Mouse (Mus musculus): ENCODE results near the gene Arntl2.
"Not testable (repeated sequence)": the region's sequence is repeated elsewhere in the genome, so short reads cannot be mapped to it uniquely, and the experiment has no call there.

Gene Arntl2

DNA sequence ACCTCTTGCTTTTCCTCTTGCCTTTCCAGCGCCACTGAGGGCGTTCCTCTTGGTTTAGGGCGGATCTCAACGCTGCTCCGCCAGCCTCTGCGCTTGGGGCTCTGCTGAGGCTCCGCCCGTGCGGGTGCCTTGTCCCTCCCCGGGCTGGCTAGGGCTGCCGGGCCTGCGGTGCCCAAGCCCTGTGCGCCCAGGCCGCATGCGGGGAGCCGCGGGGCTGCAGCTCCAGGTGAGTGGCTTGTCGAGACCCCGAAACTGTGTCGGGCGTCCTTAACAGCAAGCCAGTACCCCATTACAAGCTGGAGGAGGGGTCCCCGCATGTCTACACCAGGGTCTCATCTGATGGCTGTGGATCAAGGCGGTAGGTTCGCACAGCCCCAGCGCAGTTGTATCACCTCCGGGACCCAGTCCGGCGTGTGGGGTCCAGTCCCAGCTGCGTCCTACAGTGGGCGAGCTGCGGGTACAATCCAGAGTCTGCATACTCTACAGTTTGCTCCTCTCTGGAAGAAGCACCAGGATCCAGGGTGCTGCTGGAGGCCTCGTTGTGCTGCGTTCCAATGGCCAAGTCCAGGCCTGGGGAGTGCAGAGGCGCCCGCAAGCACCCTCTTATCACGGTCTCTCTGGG is at the start of gene Arntl2:
TSS of gene Arntl2 (plus strand) at position 132 of the 622 bp plus-strand sequence.
- DNase-seq (ENCODE audit: low read depth, low spot score) = peak; percentile 16

- no peak for DNase-seq (ENCODE audit: low read depth, low spot score)
These were observed 49.3 kb upstream of the Arntl2 start for GRCm38 (mm10) chr6:146746577-146746976.

GRCm38 (mm10) chr6:146747057-146747456 is 48.8 kb upstream of the Arntl2 start:
- no peak for DNase-seq (ENCODE audit: low read depth, low spot score)

- no peak for DNase-seq (ENCODE audit: low read depth, low spot score)
These were observed 47.6 kb upstream of the Arntl2 start for GRCm38 (mm10) chr6:146748271-146748670.

GRCm38 (mm10) chr6:146751671-146752070 is 44.2 kb upstream of the Arntl2 start:
- DNase-seq (ENCODE audit: low read depth, low spot score) = no peak

GRCm38 (mm10) chr6:146752178-146752577 is 43.7 kb upstream of the Arntl2 start:
- no peak for DNase-seq (ENCODE audit: low read depth, low spot score)

DNA sequence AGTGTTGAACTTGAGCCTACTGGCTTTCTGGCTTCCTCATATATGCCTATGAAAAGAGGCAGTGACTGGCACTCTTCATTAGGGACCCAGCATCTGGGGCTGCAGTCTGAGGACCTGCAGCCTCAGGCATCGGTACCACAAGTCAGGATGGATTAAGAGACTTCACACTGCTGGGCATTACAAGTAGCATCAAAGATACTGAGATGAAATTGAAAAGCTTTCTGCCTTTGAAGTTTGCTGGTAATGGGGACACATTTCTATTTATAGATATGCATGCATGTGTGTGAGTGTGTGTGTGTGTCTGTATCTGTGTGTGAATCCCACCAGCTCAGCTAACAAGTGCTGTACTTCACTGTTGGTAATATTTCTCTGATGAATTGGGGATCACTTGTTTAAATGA is 43.2 kb upstream of the Arntl2 start:
- DNase-seq (ENCODE audit: low read depth, low spot score) = no peak

GRCm38 (mm10) chr6:146753560-146754160 is 42.2 kb upstream of the Arntl2 start:
- DNase-seq (ENCODE audit: low read depth, low spot score) = no peak

GRCm38 (mm10) chr6:146755136-146755535 is 40.7 kb upstream of the Arntl2 start:
- DNase-seq (ENCODE audit: low read depth, low spot score) = no peak

- no peak for DNase-seq (ENCODE audit: low read depth, low spot score)
These were observed 40.2 kb upstream of the Arntl2 start for GRCm38 (mm10) chr6:146755679-146756078.

DNA sequence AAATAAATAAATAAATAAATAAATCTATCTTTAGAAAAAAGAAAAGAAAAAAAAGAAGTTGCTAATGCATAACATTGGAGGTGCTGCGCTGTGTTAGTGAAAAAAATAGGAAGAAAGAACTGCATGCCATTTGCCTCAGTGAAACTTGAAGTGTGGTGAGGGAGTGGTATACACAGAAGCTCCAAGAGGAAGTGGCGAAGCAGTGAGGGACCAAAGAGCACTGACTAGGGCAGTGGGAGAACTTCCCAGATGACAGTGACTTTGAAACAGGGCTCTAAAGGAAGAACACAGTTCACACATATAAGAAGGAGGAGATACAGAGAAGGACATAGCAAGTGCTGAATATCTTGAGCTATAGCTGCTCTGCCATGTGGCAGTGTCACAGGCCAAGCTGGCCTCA is 36.8 kb upstream of the Arntl2 start:
- no peak for DNase-seq (ENCODE audit: low read depth, low spot score)

DNA sequence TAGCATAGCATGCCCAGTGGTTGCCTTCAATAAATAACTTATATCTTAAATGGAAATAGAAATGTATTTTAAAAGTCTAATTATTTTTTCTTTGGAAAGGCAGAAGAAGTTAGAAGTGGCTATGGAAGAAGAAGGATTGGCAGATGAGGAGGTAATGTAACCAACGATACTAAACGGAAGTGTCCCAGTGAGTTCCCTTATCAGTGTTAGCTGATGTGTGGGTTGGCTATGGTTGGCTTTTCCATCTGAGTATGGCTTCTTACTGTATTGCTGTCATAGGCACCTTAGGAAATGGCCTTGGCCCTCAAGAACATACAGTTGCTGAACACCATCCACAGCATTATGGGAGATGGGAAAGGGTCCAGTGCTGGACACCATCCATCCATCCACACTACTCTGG is 35.8 kb upstream of the Arntl2 start:
- DNase-seq (ENCODE audit: low read depth, low spot score) = no peak

- no peak for DNase-seq (ENCODE audit: low read depth, low spot score)
These were observed 35.1 kb upstream of the Arntl2 start for GRCm38 (mm10) chr6:146760736-146761135.

GRCm38 (mm10) chr6:146762264-146762898 is 33.5 kb upstream of the Arntl2 start:
- peak; percentile 16 for DNase-seq (ENCODE audit: low read depth, low spot score)

DNA sequence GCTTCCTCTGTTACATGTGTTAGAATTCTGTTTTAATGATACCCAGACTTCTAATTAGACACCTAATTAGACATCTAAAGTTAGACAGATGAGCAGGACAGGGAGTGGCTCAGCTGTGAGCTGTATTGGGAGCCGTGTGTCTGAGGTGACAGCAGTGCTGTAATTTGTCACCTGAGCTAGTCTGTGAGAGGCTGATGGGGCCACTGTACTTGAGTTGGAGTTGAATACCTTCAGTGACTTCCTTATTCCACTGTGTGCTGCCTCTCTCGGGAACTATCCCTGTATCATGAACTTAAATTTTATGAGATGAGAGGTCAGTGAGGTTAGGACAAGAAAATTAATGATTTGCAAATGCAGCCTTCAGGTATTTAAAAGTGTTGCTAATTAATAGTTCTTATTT is 31.3 kb upstream of the Arntl2 start:
- no peak for DNase-seq (ENCODE audit: low read depth, low spot score)

- no peak for DNase-seq (ENCODE audit: low read depth, low spot score)
These were observed 30.6 kb upstream of the Arntl2 start for GRCm38 (mm10) chr6:146765270-146765669.

GRCm38 (mm10) chr6:146768813-146769404 is 26.9 kb upstream of the Arntl2 start:
- DNase-seq (ENCODE audit: low read depth, low spot score) = no peak

DNA sequence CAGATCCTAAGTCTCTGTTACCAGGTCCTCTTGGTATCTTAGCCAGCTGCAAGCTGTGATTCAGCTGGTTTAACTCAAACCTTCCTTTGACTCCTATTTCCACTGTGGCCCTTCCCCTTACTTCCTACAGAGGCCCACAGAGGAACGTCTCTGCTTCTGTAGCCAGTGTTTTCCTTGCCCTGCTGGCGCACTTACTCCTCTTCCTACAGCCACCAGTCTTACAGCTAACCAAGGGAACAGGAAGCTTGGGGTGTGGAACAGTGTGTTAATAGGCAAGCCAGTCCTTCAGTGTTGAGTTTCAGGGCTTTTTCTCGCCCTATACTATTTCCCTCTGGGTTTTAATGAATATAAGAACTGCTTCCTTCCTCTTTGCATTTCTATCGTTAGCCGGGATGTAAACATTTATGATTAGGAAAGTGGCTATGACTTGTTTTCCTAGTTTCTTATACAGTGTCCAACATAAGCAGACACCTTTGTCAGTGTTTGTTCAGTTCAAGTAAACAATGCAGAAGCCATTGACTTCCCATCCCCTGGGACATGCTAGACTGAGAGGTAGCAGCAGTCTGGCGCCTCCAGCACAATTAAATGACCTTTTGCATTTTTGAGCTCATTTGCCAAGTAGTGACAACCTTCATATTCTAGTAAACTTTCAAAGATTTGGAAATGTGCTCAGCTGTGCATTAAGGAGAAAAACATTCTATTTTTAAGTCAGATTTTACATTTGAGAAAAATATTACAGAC is 25.7 kb upstream of the Arntl2 start:
- DNase-seq (ENCODE audit: low read depth, low spot score) = no peak

DNA sequence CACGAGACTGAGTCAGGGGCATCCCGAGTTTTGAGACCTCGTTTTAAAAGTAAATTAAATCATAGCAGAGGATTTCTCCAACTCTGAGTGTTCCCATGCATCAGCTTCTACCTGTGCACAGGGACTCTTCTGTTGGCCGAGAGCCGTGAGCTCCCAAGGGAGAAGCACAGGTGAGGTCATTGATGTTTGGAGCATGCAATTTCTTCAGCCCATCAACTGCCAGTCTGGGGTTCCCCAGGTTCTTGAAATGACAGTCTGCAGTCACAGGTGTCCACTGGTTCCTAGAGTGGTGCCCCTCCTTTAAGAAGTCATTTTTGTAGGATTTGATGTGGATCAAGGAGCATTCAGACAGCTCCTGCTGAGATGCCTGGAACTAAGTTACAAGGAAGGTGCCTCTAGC is 25.0 kb upstream of the Arntl2 start:
- no peak for DNase-seq (ENCODE audit: low read depth, low spot score)

DNA sequence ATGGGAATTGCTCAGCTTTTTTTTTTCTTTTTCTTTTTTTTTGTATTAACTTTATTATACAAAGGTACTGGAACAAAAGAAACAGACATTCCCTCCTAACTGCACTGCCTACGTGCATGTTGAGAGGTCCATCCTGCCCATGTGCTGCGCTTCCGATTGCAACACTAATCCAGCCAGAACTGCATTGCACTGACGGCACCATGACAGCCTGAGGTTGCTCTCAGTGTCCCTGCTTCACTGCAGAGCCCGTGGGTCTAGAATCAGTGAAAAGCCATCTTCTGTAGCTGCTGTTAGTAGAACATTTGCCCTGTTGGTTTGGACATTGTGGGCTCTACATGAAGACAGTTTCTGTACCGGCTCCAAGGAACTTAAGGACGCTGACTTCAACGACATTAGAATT is 20.0 kb upstream of the Arntl2 start:
- not testable (repeated sequence) for DNase-seq (ENCODE audit: low read depth, low spot score)

GRCm38 (mm10) chr6:146776610-146777389 is 19.1 kb upstream of the Arntl2 start:
- DNase-seq (ENCODE audit: low read depth, low spot score) = no peak

All from retina, postnatal 7 days (tissue).